Mouse (Mus musculus) CH12.LX (cell line): ENCODE data around the gene Eef1g. TPM values are rescaled to one million over a fixed set of nuclear protein-coding genes. Genes with fewer than 3 reads are reported as not detected.

Source experiments
- DNase-seq: peaks from one replicate; pipeline ENCODE4 v3.0.0-alpha.2; 2013; ENCODE audit errors: extremely low read depth
- H3K27ac ChIP-seq: 2 replicates; pipeline ENCODE4 v1.5.1; 2012; ENCODE audit warnings: low read depth, mild to moderate bottlenecking, control low read depth, moderate library complexity; ENCODE audit not compliant: insufficient read depth
- H3K27me3 ChIP-seq: replicated peaks from 2 replicates; pipeline ENCODE3; 2012; ENCODE audit warnings: inconsistent platforms
- H3K36me3 ChIP-seq, 2 experiments: replicated peaks in 1 of 2; 2 replicates each; pipeline versions ENCODE3 to v1.6.1; 2012; ENCODE audit warnings: inconsistent platforms in 1 of 2, low read length in 1 of 2, mild to moderate bottlenecking in 1 of 2, mixed read lengths in 1 of 2, moderate library complexity in 1 of 2; ENCODE audit not compliant: control insufficient read depth in 1 of 2, insufficient read depth in 1 of 2
- H3K4me1 ChIP-seq, 2 experiments: 2 replicates each; pipeline ENCODE4 v1.6.1; 2012; ENCODE audit warnings: inconsistent platforms in 1 of 2, moderate library complexity in 1 of 2; ENCODE audit not compliant: insufficient read depth in 2 of 2, control insufficient read depth in 1 of 2
- H3K4me2 ChIP-seq: 2 replicates; pipeline ENCODE4 v1.6.1; 2012; ENCODE audit warnings: low read depth, mild to moderate bottlenecking, control low read depth; ENCODE audit not compliant: poor library complexity, insufficient read depth, severe bottlenecking
- H3K4me3 ChIP-seq, 3 experiments: fragments of 150-350 bp in 1 of 3; sonication (generic) in 1 of 3; replicated peaks in 1 of 3; 2 replicates each; pipeline versions ENCODE3 to v1.5.1; 2011 to 2012; ENCODE audit warnings: low read depth in 2 of 3, low read length in 2 of 3, mild to moderate bottlenecking in 2 of 3, moderate library complexity in 2 of 3, control low read depth in 1 of 3, improper control_type of control experiment in 1 of 3, inconsistent platforms in 1 of 3, mixed read lengths in 1 of 3; ENCODE audit not compliant: poor library complexity in 1 of 3
- H3K79me2 ChIP-seq: replicated peaks from 2 replicates; pipeline ENCODE4 v1.6.1; 2012; ENCODE audit warnings: mild to moderate bottlenecking, moderate library complexity; ENCODE audit not compliant: control insufficient read depth, poor library complexity, insufficient read depth, severe bottlenecking; ENCODE audit errors: extremely low read depth
- H3K9ac ChIP-seq: 2 replicates; pipeline ENCODE4 v1.6.1; 2012; ENCODE audit warnings: low read depth, mild to moderate bottlenecking, control low read depth, moderate library complexity; ENCODE audit not compliant: insufficient read depth
- H3K9me3 ChIP-seq: replicated peaks from 2 replicates; pipeline ENCODE3; 2012; ENCODE audit warnings: low read length, inconsistent platforms, mixed read lengths
- CHD1 ChIP-seq: IDR thresholded peaks from 2 replicates; pipeline ENCODE4 v1.6.1; 2012; ENCODE audit warnings: low read depth, low read length, improper control_type of control experiment, inconsistent platforms
- CTCF ChIP-seq, 2 experiments: IDR thresholded peaks in 1 of 2; conservative IDR thresholded peaks in 1 of 2; 2 replicates each; pipeline ENCODE4 v1.5.1; 2011 to 2012; ENCODE audit warnings: low read depth in 2 of 2, low read length in 2 of 2, improper control_type of control experiment in 1 of 2, inconsistent platforms in 1 of 2, mild to moderate bottlenecking in 1 of 2, moderate library complexity in 1 of 2
- ELF1 ChIP-seq: IDR thresholded peaks from 2 replicates; pipeline ENCODE4 v1.6.1; 2014; ENCODE audit warnings: low read depth, mild to moderate bottlenecking, inconsistent platforms, low read length, improper control_type of control experiment
- HCFC1 ChIP-seq: IDR thresholded peaks from 2 replicates; pipeline ENCODE4 v1.6.1; 2012; ENCODE audit warnings: low read depth, mild to moderate bottlenecking, inconsistent platforms, low read length, improper control_type of control experiment
- IRF4 ChIP-seq: IDR thresholded peaks from 2 replicates; pipeline ENCODE4 v1.6.1; 2014; ENCODE audit warnings: low read depth, mild to moderate bottlenecking, inconsistent platforms, low read length, improper control_type of control experiment
- JUND ChIP-seq: conservative IDR thresholded peaks from 2 replicates; pipeline ENCODE4 v1.6.1; 2011; ENCODE audit warnings: low read depth, low read length, improper control_type of control experiment
- MAZ ChIP-seq: IDR thresholded peaks from 2 replicates; pipeline ENCODE4 v1.6.1; 2012; ENCODE audit warnings: low read depth, mild to moderate bottlenecking, inconsistent platforms, low read length, improper control_type of control experiment, moderate library complexity
- MEF2A ChIP-seq: IDR thresholded peaks from 2 replicates; pipeline ENCODE4 v1.6.1; 2014; ENCODE audit warnings: low read depth, mild to moderate bottlenecking, inconsistent platforms, low read length, improper control_type of control experiment, borderline replicate concordance
- MXI1 ChIP-seq: IDR thresholded peaks from 2 replicates; pipeline ENCODE4 v1.6.1; 2011; ENCODE audit warnings: mild to moderate bottlenecking, low read depth, low read length, improper control_type of control experiment
- MYC ChIP-seq: IDR thresholded peaks from 2 replicates; pipeline ENCODE4 v1.6.1; 2011; ENCODE audit warnings: low read depth, mild to moderate bottlenecking, improper control_type of control experiment, low read length
- NELFE ChIP-seq: IDR thresholded peaks from 2 replicates; pipeline ENCODE4 v1.6.1; 2011; ENCODE audit warnings: low read depth, low read length, improper control_type of control experiment
- POLR2AphosphoS2 ChIP-seq: IDR thresholded peaks from 2 replicates; pipeline ENCODE4 v1.6.1; 2011; ENCODE audit warnings: low read depth, low read length, improper control_type of control experiment
- SIN3A ChIP-seq: IDR thresholded peaks from 2 replicates; pipeline ENCODE4 v1.6.1; 2012; ENCODE audit warnings: low read length, improper control_type of control experiment, inconsistent platforms
- SMC3 ChIP-seq: IDR thresholded peaks from 2 replicates; pipeline ENCODE4 v1.6.1; 2011; ENCODE audit warnings: low read depth, low read length, improper control_type of control experiment
- TCF12 ChIP-seq: IDR thresholded peaks from 2 replicates; pipeline ENCODE4 v1.6.1; 2014; ENCODE audit warnings: low read depth, mild to moderate bottlenecking, inconsistent platforms, low read length, improper control_type of control experiment
- USF1 ChIP-seq: IDR thresholded peaks from 2 replicates; pipeline ENCODE4 v1.6.1; 2014; ENCODE audit warnings: low read depth, mild to moderate bottlenecking, inconsistent platforms, low read length, improper control_type of control experiment
- ZNF384 ChIP-seq: IDR thresholded peaks from 2 replicates; pipeline ENCODE4 v1.6.1; 2012; ENCODE audit warnings: low read depth, low read length, improper control_type of control experiment, inconsistent platforms
- dilution Hi-C: fragments of 300-500 bp; cut with MboI; formaldehyde crosslinking; loops from 2 replicates; pipeline ENCODE4 v1.14.3; 2020; ENCODE audit warnings: low sequenced_read_pairs; ENCODE audit not compliant: extremely low pct_unique_long_range_greater_than_20kb, extremely low pct_ligation_motif_present
- in situ Hi-C: fragments of 300-500 bp; cut with MboI; formaldehyde crosslinking; loops from 3 replicates; pipeline ENCODE4 v1.14.3; 2019; ENCODE audit warnings: low sequenced_read_pairs, low pct_ligation_motif_present, low pct_unique_long_range_greater_than_20kb, mixed read lengths
- polyA plus RNA-seq: library from polyadenylated mRNA; unstranded; fragments of >175 nt; gene quantifications from 2 replicates; pipeline ENCODE4 v1.2.1, GENCODE M21; 2012; ENCODE audit warnings: low read depth; ENCODE audit not compliant: insufficient read length
- total RNA-seq, 2 experiments: library from RNA; depleted of rRNA; stranded (reverse); fragments of 300-350 nt in 1 of 2; fragments of >200 nt in 1 of 2; gene quantifications; 2 replicates each; pipeline ENCODE4 v1.2.3; 2012 to 2014

Eef1g gene
- total and polyA plus RNA-seq, 3 experiments = 1,172 to 1,511 (median 1,294) TPM

DNA sequence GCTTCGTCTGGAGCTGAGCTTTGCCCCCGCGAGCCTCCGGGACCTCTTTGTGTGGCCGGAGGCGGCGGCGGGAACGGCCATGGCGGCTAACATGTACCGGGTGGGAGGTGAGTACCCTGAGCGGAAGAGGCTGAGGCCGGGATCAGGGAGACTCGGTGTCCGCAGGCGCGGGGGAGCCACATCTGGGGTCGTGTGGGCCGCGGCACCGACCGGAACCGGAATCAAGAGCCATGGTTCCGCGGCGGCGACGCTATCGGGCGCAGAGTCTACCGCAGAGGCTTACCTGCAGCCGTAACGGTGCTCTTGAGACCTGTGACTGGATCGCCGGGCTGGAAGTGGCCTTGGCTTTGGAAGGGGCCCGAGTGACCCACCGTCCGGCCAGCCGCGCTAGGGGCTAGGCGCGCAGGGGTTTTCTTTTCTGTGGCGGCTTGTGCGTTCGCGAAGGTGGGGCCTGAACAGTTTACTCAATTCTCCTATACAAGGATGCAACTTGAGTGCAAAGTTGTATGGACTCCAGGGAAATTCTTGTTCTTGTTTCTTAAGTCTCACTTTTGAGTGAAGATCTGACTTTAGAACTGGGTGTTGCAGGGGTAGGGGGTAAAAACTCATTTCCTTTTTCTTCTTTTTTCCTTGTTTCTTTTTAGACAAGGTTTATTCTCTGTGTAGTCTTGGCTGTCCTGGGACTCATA lies 24.4 kb upstream of the Eef1g start (continued):
- TF ChIP-seq MAZ = 0 out of 2 replicates have a peak, but pooled peaks have one; percentile 12
- TF ChIP-seq POLR2AphosphoS2 = no peak

DNA sequence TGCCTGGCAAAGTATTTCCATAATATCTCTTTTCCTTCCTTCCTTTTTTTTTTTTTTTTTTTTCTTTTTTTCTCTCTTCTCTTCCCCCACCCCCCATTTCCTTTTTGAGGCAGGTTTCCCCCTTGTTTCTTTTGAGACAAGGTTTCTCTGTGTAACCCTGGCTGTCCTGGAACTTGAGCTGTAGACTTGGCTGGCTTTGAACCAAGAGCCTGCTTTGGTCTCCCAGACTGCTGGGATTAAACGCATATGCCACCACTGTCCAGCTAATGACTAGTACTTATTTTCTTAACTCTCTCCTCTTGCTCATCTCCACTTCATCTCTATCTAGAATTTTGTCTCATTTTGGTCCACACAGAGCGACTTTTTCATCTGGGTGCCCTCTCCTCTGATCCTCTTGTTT lies 23.8 kb upstream of the Eef1g start:
- in situ Hi-C loops (no loop called here), dilution Hi-C loops (no loop called here)
- Histone ChIP-seq H3K9me3 (no peaks in the 10 kb centered on the region), H3K9ac (peak overlapping the region; percentile 97), H3K4me2 (peak overlapping the region; percentile 91), H3K79me2 (peaks cover 42% of the 10 kb centered on the region), H3K36me3 (peaks cover 60 to 76% of the 10 kb centered on the region in 2 experiments), H3K4me3 (peak overlapping the region; percentile 75 to 95 (median 91)), H3K27me3 (no peaks in the 10 kb centered on the region), H3K27ac (no peak overlapping the region), H3K4me1 (peaks cover 16 to 48% of the 10 kb centered on the region in 2 experiments)
- TF ChIP-seq MEF2A (no peak), ZNF384 (0 out of 2 replicates have a peak, but pooled peaks have one; percentile 8), CTCF (conservative IDR thresholded peaks at IDR 0.05 in 1 of 2, IDR thresholded peaks at IDR 0.05 in 1 of 2; ENCODE audit: low read depth in 2 of 2, low read length in 2 of 2) (no peak), NELFE (no peak)
- no peak for DNase-seq

DNA sequence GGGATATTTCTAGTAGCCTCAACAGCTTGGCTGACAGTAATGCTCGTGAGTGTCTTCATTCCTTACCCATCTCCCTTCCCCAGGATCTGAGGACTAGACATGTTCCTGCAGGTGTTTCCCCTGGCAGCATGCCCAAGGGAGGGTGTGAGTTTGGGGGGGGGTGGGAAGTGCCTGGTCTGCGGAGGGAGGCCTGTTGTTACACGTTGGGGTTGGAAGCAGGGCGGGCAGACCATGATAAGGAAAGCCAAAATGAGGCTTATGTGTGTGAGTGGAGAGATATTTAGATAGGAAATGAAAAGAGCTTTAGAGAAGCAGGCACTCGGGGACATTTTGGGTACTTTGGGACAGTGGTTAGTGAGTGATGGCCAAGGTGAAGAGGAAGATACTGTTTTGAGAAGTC lies 22.8 kb upstream of the Eef1g start:
- no peak for DNase-seq
- H3K36me3 ChIP-seq = peaks cover 61 to 76% of the 10 kb centered on the region in 2 experiments
- H3K4me2 ChIP-seq = peak overlapping the region; percentile 91
- peaks cover 16 to 40% of the 10 kb centered on the region in 2 experiments for H3K4me1 ChIP-seq
- H3K27me3 ChIP-seq = no peaks in the 10 kb centered on the region
- H3K27ac ChIP-seq = no peak overlapping the region
- TF ChIP-seq USF1 = no peak
- TF ChIP-seq ELF1 = no peak
- 0 out of 2 replicates have a peak, but pooled peaks have one; percentile 4 for TF ChIP-seq TCF12
- peaks cover 42% of the 10 kb centered on the region for H3K79me2 ChIP-seq
- H3K4me3 ChIP-seq = peak overlapping the region in 2 of 3 experiments; percentile 17 to 23
- dilution Hi-C loops = no loop called here
- H3K9me3 ChIP-seq = no peaks in the 10 kb centered on the region
- peak overlapping the region; percentile 97 for H3K9ac ChIP-seq
- in situ Hi-C loops = no loop called here

DNA sequence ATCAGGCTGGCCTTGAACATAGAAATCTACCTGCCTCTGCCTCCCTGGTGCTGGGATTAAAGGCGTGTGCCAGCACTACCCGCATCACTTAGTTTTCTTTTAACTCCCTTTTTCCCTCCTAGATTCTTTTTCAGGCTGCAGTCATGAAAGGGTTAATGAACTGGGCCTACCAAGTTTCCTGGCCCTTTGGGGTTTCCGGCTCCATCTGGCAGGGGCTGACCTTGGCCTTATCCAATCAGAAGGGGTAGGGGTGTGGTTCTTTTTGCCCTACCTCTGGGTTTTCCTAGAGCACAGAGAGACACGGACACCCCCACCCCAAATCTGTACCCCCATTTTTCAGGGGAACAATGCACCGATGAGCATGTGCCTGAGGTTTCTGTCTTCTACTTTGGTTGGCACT lies 22.1 kb upstream of the Eef1g start:
- H3K27ac ChIP-seq = no peak overlapping the region
- no peaks in the 10 kb centered on the region for H3K27me3 ChIP-seq
- peaks cover 61 to 75% of the 10 kb centered on the region in 2 experiments for H3K36me3 ChIP-seq
- peak overlapping the region; percentile 41; the same call in 1 of the 2 replicates for H3K4me2 ChIP-seq
- DNase-seq = peak; percentile 65
- peaks cover 16 to 38% of the 10 kb centered on the region in 2 experiments for H3K4me1 ChIP-seq
- H3K79me2 ChIP-seq = peaks cover 42% of the 10 kb centered on the region
- peak overlapping the region; percentile 21; the same call in 1 of the 2 replicates for H3K9ac ChIP-seq
- no peak overlapping the region for H3K4me3 ChIP-seq
- dilution Hi-C loops (no loop called here), in situ Hi-C loops (no loop called here)
- TF ChIP-seq MXI1 (peak; percentile 37), JUND (no peak), ELF1 (peak; percentile 41), SIN3A (peak; percentile 61; the same call in 1 of the 2 replicates), SMC3 (no peak), USF1 (no peak), CHD1 (0 out of 2 replicates have a peak, but pooled peaks have one; percentile 50), NELFE (no peak), MYC (no peak), HCFC1 (peak; percentile 47; the same call in 1 of the 2 replicates), IRF4 (no peak)
- no peaks in the 10 kb centered on the region for H3K9me3 ChIP-seq
